14 mouse cellular contexts compared by ENCODE assay signal in the genomic region with DNA sequence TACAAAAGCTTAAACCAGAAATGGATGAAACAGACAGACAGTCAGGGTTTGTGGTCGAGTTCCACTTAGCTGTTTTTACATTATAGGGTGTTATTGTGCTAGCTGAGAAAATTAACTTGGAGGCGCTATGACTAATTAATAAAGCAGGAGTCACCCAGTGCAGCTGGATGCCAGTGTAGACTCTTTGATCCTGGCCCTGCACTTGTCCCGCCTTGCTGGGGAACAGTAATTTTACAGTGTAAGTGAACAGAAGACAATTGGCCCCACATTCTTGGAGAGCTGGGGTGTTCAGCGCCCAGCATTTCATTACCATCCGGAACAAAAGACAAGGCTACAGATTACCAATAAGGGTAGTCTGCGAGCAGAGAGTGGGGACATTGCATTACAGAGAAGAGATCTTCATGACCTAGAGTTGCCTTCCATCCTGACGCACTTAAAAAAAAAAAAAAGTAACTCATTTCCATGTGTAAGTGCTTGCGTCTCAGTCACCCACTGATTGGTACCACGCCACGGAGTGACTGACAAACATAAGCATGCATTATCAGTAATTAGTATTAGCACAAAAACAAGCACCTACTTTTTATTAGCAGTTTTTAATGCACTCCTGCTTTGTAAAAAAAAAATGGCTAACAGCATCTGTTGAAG.
A peak's percentile ranks its signal among the peaks of the same experiment; 100 is the strongest.
DNase-seq lines count a peak whose midpoint lies in the region; ATAC-seq and TF ChIP-seq lines count a peak whose summit lies in the region.
"Had no signal": no experiment of that assay in that cellular context is flagged by ENCODE, and none has a peak within 500 bp of the region (broad histone marks: within the 10 kb centered on the region; RNA-seq: fewer than 3 reads in every experiment).

No protein-coding gene starts in this region.

- H3K4me3 ChIP-seq in hindbrain, embryonic 13.5 days = no peak overlapping the region
- no peak overlapping the region for H3K4me3 ChIP-seq in hindbrain, embryonic 10.5 days
- no peak overlapping the region for H3K4me3 ChIP-seq in ES-E14 (ENCODE audit: insufficient read depth in 1 of 2, low read depth in 1 of 2, low read length in 2 of 2, poor library complexity in 1 of 2, severe bottlenecking in 1 of 2)
- H3K4me3 ChIP-seq in forebrain, embryonic 12.5 days (replicated peaks) = no peak overlapping the region
- H3K4me3 ChIP-seq in hindbrain, postnatal 0 days (ENCODE audit: low read length) = no peak overlapping the region

- DNase-seq in hindbrain, embryonic 10.5 days (ENCODE audit: low spot score) = no peak
- no peak for DNase-seq in ES-E14 (ENCODE audit: low read depth, low spot score)
- DNase-seq in hindbrain, postnatal 0 days (ENCODE audit: low spot score) = no peak
- DNase-seq in cerebellum, postnatal 14 days = no peak
- DNase-seq in kidney, postnatal 4 days = no peak
- no peak for DNase-seq in lung, postnatal 36 days
- DNase-seq: adrenal gland, postnatal 10 days; gastrocnemius, postnatal 14 days; kidney, adult 11 months; kidney, postnatal 25 days; liver, postnatal 0 days had no signal

- H3K9ac ChIP-seq in hindbrain, embryonic 13.5 days = no peak overlapping the region
- no peak overlapping the region for H3K9ac ChIP-seq in ES-E14 (ENCODE audit: insufficient read depth, low read depth, low read length, poor library complexity, severe bottlenecking)
- no peak overlapping the region for H3K9ac ChIP-seq in forebrain, embryonic 12.5 days
- H3K9ac ChIP-seq in hindbrain, postnatal 0 days (replicated peaks; ENCODE audit: low read length) = no peak overlapping the region
- H3K9ac ChIP-seq: liver, postnatal 0 days had no signal

- TF ChIP-seq CTCF in hindbrain, postnatal 0 days (IDR thresholded peaks at IDR 0.05; ENCODE audit: low read depth) = no peak

- H3K36me3 ChIP-seq in hindbrain, embryonic 13.5 days = no peaks in the 10 kb centered on the region
- H3K36me3 ChIP-seq in hindbrain, embryonic 10.5 days = no peaks in the 10 kb centered on the region
- no peaks in the 10 kb centered on the region; the same call in 1 of the 2 replicates for H3K36me3 ChIP-seq in ES-E14 (ENCODE audit: control insufficient read depth, insufficient read depth, low read length, poor library complexity, severe bottlenecking)
- H3K36me3 ChIP-seq in forebrain, embryonic 12.5 days (replicated peaks) = no peaks in the 10 kb centered on the region
- no peaks in the 10 kb centered on the region for H3K36me3 ChIP-seq in hindbrain, postnatal 0 days (ENCODE audit: insufficient read depth, low read length)

- 30% methylated on average over 10 of the region's 10 CpGs for WGBS in hindbrain, embryonic 13.5 days
- 51% methylated on average over 10 of the region's 10 CpGs for WGBS in hindbrain, embryonic 10.5 days
- WGBS in forebrain, embryonic 12.5 days = 14% methylated on average over 10 of the region's 10 CpGs
- 25% methylated on average over 10 of the region's 10 CpGs for WGBS in hindbrain, postnatal 0 days

- in situ Hi-C loops in ES-E14 (cut with MboI; ENCODE audit: low sequenced_read_pairs in 2 of 2, unreplicated experiment in 2 of 2) = no loop called here

- no peaks in the 10 kb centered on the region for H3K27me3 ChIP-seq in hindbrain, embryonic 13.5 days
- no peaks in the 10 kb centered on the region for H3K27me3 ChIP-seq in hindbrain, embryonic 10.5 days (ENCODE audit: insufficient read depth, poor library complexity, severe bottlenecking)
- 0 out of 2 replicates have a peak, but pooled peaks cover 3% of the 10 kb centered on the region for H3K27me3 ChIP-seq in forebrain, embryonic 12.5 days
- H3K27me3 ChIP-seq in hindbrain, postnatal 0 days (ENCODE audit: insufficient read depth, low read length) = no peaks in the 10 kb centered on the region

- 0 out of 2 replicates have a peak overlapping the region, but pooled peaks have one; percentile 13 for H3K27ac ChIP-seq in hindbrain, embryonic 13.5 days
- no peak overlapping the region for H3K27ac ChIP-seq in hindbrain, embryonic 10.5 days
- H3K27ac ChIP-seq in ES-E14 (ENCODE audit: insufficient read depth, low read depth, low read length, poor library complexity, severe bottlenecking) = no peak overlapping the region
- no peak overlapping the region for H3K27ac ChIP-seq in forebrain, embryonic 12.5 days
- H3K27ac ChIP-seq in hindbrain, postnatal 0 days = no peak overlapping the region

- peaks cover 11% of the 10 kb centered on the region for H3K4me1 ChIP-seq in hindbrain, embryonic 13.5 days (replicated peaks)
- peaks cover 22% of the 10 kb centered on the region for H3K4me1 ChIP-seq in hindbrain, embryonic 10.5 days (replicated peaks)
- peaks cover 2 to 4% of the 10 kb centered on the region in 2 experiments; a peak in 2 of 4 replicates for H3K4me1 ChIP-seq in ES-E14 (ENCODE audit: control insufficient read depth in 2 of 2, insufficient read depth in 2 of 2, low read length in 2 of 2, poor library complexity in 1 of 2)
- H3K4me1 ChIP-seq in forebrain, embryonic 12.5 days = peaks cover 27% of the 10 kb centered on the region
- no peaks in the 10 kb centered on the region for H3K4me1 ChIP-seq in hindbrain, postnatal 0 days (ENCODE audit: insufficient read depth, low read length)

- H3K4me2 ChIP-seq in hindbrain, embryonic 13.5 days = peak overlapping the region; percentile 30
- H3K4me2 ChIP-seq in forebrain, embryonic 12.5 days = peak overlapping the region; percentile 31
- H3K4me2 ChIP-seq in hindbrain, postnatal 0 days (ENCODE audit: low read depth, low read length) = peak overlapping the region; percentile 27

- no peaks in the 10 kb centered on the region for H3K9me3 ChIP-seq in hindbrain, embryonic 13.5 days
- H3K9me3 ChIP-seq in hindbrain, embryonic 10.5 days = no peaks in the 10 kb centered on the region
- H3K9me3 ChIP-seq in ES-E14 (ENCODE audit: control insufficient read depth, insufficient read depth, low read depth, low read length) = no peaks in the 10 kb centered on the region
- H3K9me3 ChIP-seq in forebrain, embryonic 12.5 days = no peaks in the 10 kb centered on the region
- no peaks in the 10 kb centered on the region for H3K9me3 ChIP-seq in hindbrain, postnatal 0 days (ENCODE audit: low read length)
- H3K9me3 ChIP-seq: G1E had no signal

- no peak for ATAC-seq in hindbrain, embryonic 13.5 days (ENCODE audit: low FRiP score)
- peak; percentile 57; the same call in 1 of the 2 replicates for ATAC-seq in forebrain, embryonic 12.5 days (ENCODE audit: low FRiP score)
- no peak for ATAC-seq in hindbrain, postnatal 0 days
- ATAC-seq: liver, postnatal 0 days had no signal

TF ChIP-seq in ES-E14, 5 proteins besides CTCF, POLR2A, EP300 and RAD21:
- no peak for TF ChIP-seq CHD2 (IDR thresholded peaks at IDR 0.05; ENCODE audit: low read depth, low read length)
- peak; percentile 63; the same call in 1 of the 2 replicates for TF ChIP-seq ZNF384 (IDR thresholded peaks at IDR 0.05; ENCODE audit: low read depth, low read length)
TF ChIP-seq in ES-E14: peak in this region for 1.
